Mouse (Mus musculus) ES-Bruce4 (cell line): ENCODE measurements around the gene Olfr1425. TPM values are rescaled to one million over a fixed set of nuclear protein-coding genes. Genes with fewer than 3 reads are reported as not detected.
"Not testable (repeated sequence)": the region's sequence is repeated elsewhere in the genome, so short reads cannot be mapped to it uniquely, and the experiment has no call there.

Experiments
- H3K27ac ChIP-seq: 2 replicates; pipeline ENCODE4 v1.5.1; 2012; ENCODE audit warnings: low read length, inconsistent platforms; ENCODE audit not compliant: insufficient read depth
- H3K27me3 ChIP-seq: 2 replicates; pipeline ENCODE4 v1.6.1; 2012; ENCODE audit warnings: mild to moderate bottlenecking, low read length, inconsistent platforms; ENCODE audit not compliant: control insufficient read depth, poor library complexity, insufficient read depth, severe bottlenecking
- H3K36me3 ChIP-seq: 2 replicates; pipeline ENCODE4 v1.6.1; 2012; ENCODE audit warnings: inconsistent platforms, mild to moderate bottlenecking, low read length, moderate library complexity; ENCODE audit not compliant: control insufficient read depth, poor library complexity, insufficient read depth, severe bottlenecking
- H3K4me1 ChIP-seq: one replicate; pipeline ENCODE4 v1.8.1; 2011; ENCODE audit warnings: low read length; ENCODE audit not compliant: control insufficient read depth, insufficient read depth
- H3K4me3 ChIP-seq: 2 replicates; pipeline ENCODE4 v1.5.1; 2011; ENCODE audit warnings: low read depth, mild to moderate bottlenecking, low read length
- H3K9ac ChIP-seq: 2 replicates; pipeline ENCODE4 v1.6.1; 2012; ENCODE audit warnings: low read depth, mild to moderate bottlenecking, inconsistent platforms; ENCODE audit not compliant: poor library complexity, severe bottlenecking
- H3K9me3 ChIP-seq: replicated peaks from 2 replicates; pipeline ENCODE4 v1.6.1; 2012; ENCODE audit warnings: mild to moderate bottlenecking, low read length, inconsistent platforms; ENCODE audit not compliant: control insufficient read depth, poor library complexity, insufficient read depth, severe bottlenecking
- CTCF ChIP-seq: IDR thresholded peaks from one replicate; pipeline ENCODE4 v1.8.1; 2011; ENCODE audit warnings: low read depth, low read length
- EP300 ChIP-seq: IDR thresholded peaks from 2 replicates; pipeline ENCODE4 v1.6.1; 2011; ENCODE audit warnings: low read depth, low read length; ENCODE audit not compliant: insufficient read depth
- POLR2A ChIP-seq: IDR thresholded peaks from one replicate; pipeline ENCODE4 v1.8.1; 2011; ENCODE audit warnings: low read length; ENCODE audit not compliant: insufficient read depth
- polyA plus RNA-seq: library from polyadenylated mRNA; stranded (reverse); fragments of >200 nt; gene quantifications from 2 replicates; pipeline ENCODE4 v1.2.4, GENCODE M21; 2011; ENCODE audit warnings: low read depth; ENCODE audit not compliant: missing spikeins, insufficient read depth, insufficient read length

The Olfr1425 gene
- polyA plus RNA-seq, 1 experiment: not detected

DNA sequence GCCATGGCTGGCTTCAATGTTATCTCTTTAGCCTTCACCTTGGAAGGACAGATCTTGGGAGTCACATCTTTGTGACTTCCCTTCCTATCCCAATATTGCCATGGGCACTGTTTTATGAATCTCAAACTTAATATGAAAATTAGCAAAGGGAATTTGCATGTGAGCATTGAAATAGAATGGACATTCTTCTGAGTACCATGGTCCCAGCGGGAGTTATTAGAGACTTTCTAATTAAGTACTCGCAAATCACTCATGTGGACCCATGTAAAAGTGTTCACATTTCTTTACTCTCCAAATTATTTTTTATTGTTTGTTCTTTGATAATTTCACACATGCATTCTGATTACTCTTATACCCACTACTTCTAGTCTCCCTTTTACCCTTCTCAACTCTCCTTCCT, 25.7 kb upstream of the Olfr1425 start, which contains the start of gene Olfr1427:
Olfr1427 (minus strand) TSS at position 101 of the 400 bp plus-strand sequence.
- Histone ChIP-seq H3K9me3 (no peaks in the 10 kb centered on the region), H3K36me3 (no peaks in the 10 kb centered on the region), H3K4me1 (no peaks in the 10 kb centered on the region), H3K27ac (no peak within 1 kb of the TSS), H3K9ac (no peak within 1 kb of the TSS), H3K27me3 (no peaks in the 10 kb centered on the region), H3K4me3 (no peak within 1 kb of the TSS)
- TF ChIP-seq EP300 (no peak), CTCF (no peak), POLR2A (no peak)

DNA sequence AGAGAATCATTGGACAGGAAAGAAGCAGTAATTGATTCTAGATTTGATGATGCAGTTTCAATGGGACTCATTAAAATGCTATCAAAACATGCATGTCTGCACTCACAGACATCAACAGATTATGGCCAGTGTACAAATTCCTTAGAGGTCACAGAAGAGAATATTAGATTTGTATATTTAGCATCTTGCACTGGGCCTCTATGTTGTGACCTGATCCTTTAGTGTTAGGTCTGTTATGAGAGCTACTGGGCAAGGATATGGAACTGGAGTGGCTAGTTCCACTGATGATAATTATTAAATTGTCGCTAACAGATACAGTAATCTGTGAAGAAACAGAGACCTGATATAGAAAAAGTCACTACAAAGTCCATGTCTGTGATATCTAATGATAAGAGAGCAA, 14.4 kb upstream of the Olfr1425 start, which contains the start of gene Olfr1426:
Olfr1426 (minus strand) TSS at position 101 of the 400 bp plus-strand sequence.
- no peak within 1 kb of the TSS for H3K9ac ChIP-seq
- H3K4me3 ChIP-seq: no peak within 1 kb of the TSS
- H3K27ac ChIP-seq: no peak within 1 kb of the TSS
- no peaks in the 10 kb centered on the region for H3K36me3 ChIP-seq
- H3K4me1 ChIP-seq: no peaks in the 10 kb centered on the region
- H3K27me3 ChIP-seq: no peaks in the 10 kb centered on the region
- TF ChIP-seq CTCF (no peak), POLR2A (no peak), EP300 (no peak)
- 0 out of 2 replicates have a peak, but pooled peaks cover 5% of the 10 kb centered on the region for H3K9me3 ChIP-seq

DNA sequence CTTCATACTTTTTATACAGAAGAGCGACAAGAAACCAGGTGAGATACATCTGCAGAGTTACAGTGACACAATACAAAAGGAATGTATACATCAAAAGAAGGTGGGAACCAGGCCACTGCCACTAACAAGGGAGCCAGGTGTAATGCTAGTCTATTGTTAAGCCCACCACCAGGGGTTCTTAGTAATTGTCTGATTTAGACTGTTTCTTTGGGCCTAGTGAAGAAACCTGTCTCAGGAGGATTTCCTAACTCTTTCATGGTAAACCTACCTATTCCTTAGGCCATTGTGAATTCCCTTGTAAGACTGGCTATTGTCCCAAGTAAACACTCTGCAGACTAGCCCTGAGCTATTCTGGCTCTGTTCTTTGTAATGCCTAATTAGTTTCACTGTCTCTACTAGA, 8.0 kb downstream of the Olfr1425 start:
- H3K4me3 ChIP-seq, H3K4me1 ChIP-seq, H3K36me3 ChIP-seq, H3K27me3 ChIP-seq, H3K9ac ChIP-seq: not testable (repeated sequence)
- Histone ChIP-seq H3K27ac (peak overlapping the region; percentile 94), H3K9me3 (peaks cover 25% of the 10 kb centered on the region)

- H3K27ac ChIP-seq: peak overlapping the region; percentile 9; the same call in 1 of the 2 replicates
- H3K9me3 ChIP-seq: peaks cover 25% of the 10 kb centered on the region
- H3K4me3 ChIP-seq, H3K4me1 ChIP-seq, H3K27me3 ChIP-seq, H3K9ac ChIP-seq, H3K36me3 ChIP-seq: not testable (repeated sequence)
Observed at GRCm38 (mm10) chr19:12067806-12068205, 9.7 kb downstream of the Olfr1425 start.

- not testable (repeated sequence) for H3K9ac ChIP-seq, H3K36me3 ChIP-seq, H3K4me1 ChIP-seq, H3K27me3 ChIP-seq, H3K27ac ChIP-seq, H3K4me3 ChIP-seq, H3K9me3 ChIP-seq
Observed at GRCm38 (mm10) chr19:12062582-12062981, 14.9 kb downstream of the Olfr1425 start, which contains the start of gene Olfr1424. Olfr1424 (minus strand) TSS chr19:12062682.

GRCm38 (mm10) chr19:12043163-12043562, 34.4 kb downstream of the Olfr1425 start:
- Histone ChIP-seq H3K9ac (no peak overlapping the region), H3K4me1 (no peaks in the 10 kb centered on the region), H3K4me3 (no peak overlapping the region), H3K27ac (no peak overlapping the region), H3K9me3 (no peaks in the 10 kb centered on the region), H3K27me3 (no peaks in the 10 kb centered on the region), H3K36me3 (no peaks in the 10 kb centered on the region)
- TF ChIP-seq POLR2A: no peak
- no peak for TF ChIP-seq CTCF
- no peak for TF ChIP-seq EP300

GRCm38 (mm10) chr19:12041217-12041616, 36.3 kb downstream of the Olfr1425 start, which contains the start of gene Olfr1423:
Olfr1423 (minus strand) TSS chr19:12041317.
- Histone ChIP-seq H3K9me3 (no peaks in the 10 kb centered on the region), H3K27ac (no peak within 1 kb of the TSS), H3K36me3 (no peaks in the 10 kb centered on the region), H3K4me3 (no peak within 1 kb of the TSS), H3K4me1 (no peaks in the 10 kb centered on the region), H3K27me3 (no peaks in the 10 kb centered on the region), H3K9ac (no peak within 1 kb of the TSS)
- TF ChIP-seq EP300: no peak
- TF ChIP-seq CTCF: no peak
- no peak for TF ChIP-seq POLR2A
